8 mouse cellular contexts compared by ENCODE assay signal in genomic region chr12:76016123-76017101, GRCm38 (mm10).
DNase-seq lines count a peak whose midpoint lies in the region; ATAC-seq and TF ChIP-seq lines count a peak whose summit lies in the region.
"Had no signal": no experiment of that assay in that cellular context is flagged by ENCODE, and none has a peak within 500 bp of the region (broad histone marks: within the 10 kb centered on the region; RNA-seq: fewer than 3 reads in every experiment).

No protein-coding gene starts in this region.

- no peak overlapping the region for H3K27ac ChIP-seq in ES-E14 (ENCODE audit: insufficient read depth, low read depth, low read length, poor library complexity, severe bottlenecking)
- H3K27ac ChIP-seq in heart, embryonic 14.5 days (replicated peaks in 1 of 2; ENCODE audit: control insufficient read depth in 1 of 2, insufficient read depth in 1 of 2, low read depth in 2 of 2, low read length in 2 of 2) = no peak overlapping the region
- H3K27ac ChIP-seq in lung, embryonic 16.5 days (ENCODE audit: low read length) = peak overlapping the region; percentile 90

- 79% methylated on average over 14 of the region's 14 CpGs for WGBS in heart, embryonic 14.5 days
- WGBS in lung, embryonic 16.5 days = 77% methylated on average over 14 of the region's 14 CpGs

- no peaks in the 10 kb centered on the region for H3K36me3 ChIP-seq in ES-E14 (ENCODE audit: control insufficient read depth, insufficient read depth, low read length, poor library complexity, severe bottlenecking)
- H3K36me3 ChIP-seq in heart, embryonic 14.5 days (ENCODE audit: control insufficient read depth, insufficient read depth, low read length) = peaks cover 57% of the 10 kb centered on the region
- peaks cover 4% of the 10 kb centered on the region; the same call in 1 of the 2 replicates for H3K36me3 ChIP-seq in lung, embryonic 16.5 days (ENCODE audit: control insufficient read depth, insufficient read depth, low read length)

- peak; percentile 81 for DNase-seq in ES-E14 (ENCODE audit: low read depth, low spot score)
- DNase-seq in adrenal gland, postnatal 10 days = peak; percentile 89
- peak; percentile 77 for DNase-seq in embryo, embryonic 9.5 days (ENCODE audit: extremely low spot score)
- DNase-seq in layer of hippocampus, adult 18-20 months (ENCODE audit: low spot score in 2 of 2) = peak; percentile 48 to 82
- DNase-seq in spleen, adult 12 weeks (ENCODE audit: low spot score) = peak; percentile 50

- peaks cover 0 to 9% of the 10 kb centered on the region in 2 experiments; a peak in 1 of 4 replicates for H3K4me1 ChIP-seq in ES-E14 (ENCODE audit: control insufficient read depth in 2 of 2, insufficient read depth in 2 of 2, low read length in 2 of 2, poor library complexity in 1 of 2)
- no peaks in the 10 kb centered on the region for H3K4me1 ChIP-seq in heart, embryonic 14.5 days (ENCODE audit: control insufficient read depth in 2 of 2, insufficient read depth in 2 of 2, low read length in 2 of 2)
- H3K4me1 ChIP-seq in lung, embryonic 16.5 days (replicated peaks; ENCODE audit: control insufficient read depth, insufficient read depth, low read length) = peaks cover 3% of the 10 kb centered on the region

- H3K4me3 ChIP-seq in ES-E14 (ENCODE audit: insufficient read depth in 1 of 2, low read depth in 1 of 2, low read length in 2 of 2, poor library complexity in 1 of 2, severe bottlenecking in 1 of 2) = no peak overlapping the region
- no peak overlapping the region for H3K4me3 ChIP-seq in heart, embryonic 14.5 days (ENCODE audit: control insufficient read depth in 1 of 2, insufficient read depth in 1 of 2, low read depth in 1 of 2, low read length in 2 of 2)
- no peak overlapping the region for H3K4me3 ChIP-seq in lung, embryonic 16.5 days (ENCODE audit: low read length)
- H3K4me3 ChIP-seq: myocyte had no signal

- no peaks in the 10 kb centered on the region for H3K27me3 ChIP-seq in heart, embryonic 14.5 days (ENCODE audit: control insufficient read depth, insufficient read depth, low read length)
- H3K27me3 ChIP-seq in lung, embryonic 16.5 days (ENCODE audit: control insufficient read depth, insufficient read depth, low read depth, low read length) = no peaks in the 10 kb centered on the region

- H3K9me3 ChIP-seq in ES-E14 (ENCODE audit: control insufficient read depth, insufficient read depth, low read depth, low read length) = no peaks in the 10 kb centered on the region
- no peaks in the 10 kb centered on the region for H3K9me3 ChIP-seq in heart, embryonic 14.5 days (ENCODE audit: control insufficient read depth, low read length)
- H3K9me3 ChIP-seq in lung, embryonic 16.5 days (ENCODE audit: control insufficient read depth, low read length) = no peaks in the 10 kb centered on the region

- peak; percentile 61; the same call in 1 of the 2 replicates for ATAC-seq in heart, embryonic 14.5 days (ENCODE audit: insufficient number of reproducible peaks, insufficient read depth, low FRiP score, low read depth)
- ATAC-seq in lung, embryonic 16.5 days (ENCODE audit: low read depth) = peak; percentile 43

- H3K4me2 ChIP-seq in heart, embryonic 14.5 days (ENCODE audit: low read length) = no peak overlapping the region
- H3K4me2 ChIP-seq in lung, embryonic 16.5 days (ENCODE audit: low read depth, low read length) = no peak overlapping the region

- in situ Hi-C loops in ES-E14 (cut with MboI; ENCODE audit: low sequenced_read_pairs in 2 of 2, unreplicated experiment in 2 of 2) = loop anchor here (10.0 to 25.0 kb wide), 3 partner anchors 171 to 321 kb away; partner anchors contain the start of gene Esr2 (in 1 of the 2)

- no peak overlapping the region for H3K9ac ChIP-seq in ES-E14 (ENCODE audit: insufficient read depth, low read depth, low read length, poor library complexity, severe bottlenecking)
- no peak overlapping the region for H3K9ac ChIP-seq in heart, embryonic 14.5 days (ENCODE audit: low read length)
- H3K9ac ChIP-seq in lung, embryonic 16.5 days (ENCODE audit: low read length) = no peak overlapping the region; the same call in 1 of the 2 replicates

TF ChIP-seq in ES-E14, 5 proteins besides CTCF, POLR2A, EP300 and RAD21:
- TF ChIP-seq ZNF384 (IDR thresholded peaks at IDR 0.05; ENCODE audit: low read depth, low read length) (no peak), ZC3H11A (IDR thresholded peaks at IDR 0.05; ENCODE audit: borderline replicate concordance, low read depth, low read length) (no peak; the same call in 1 of the 2 replicates), HCFC1 (IDR thresholded peaks at IDR 0.05; ENCODE audit: borderline replicate concordance, insufficient read depth, low read length) (no peak), CHD2 (IDR thresholded peaks at IDR 0.05; ENCODE audit: low read depth, low read length) (no peak), MAFK (IDR thresholded peaks at IDR 0.05; ENCODE audit: insufficient read depth, low read depth, low read length) (no peak)
TF ChIP-seq in ES-E14: peak in this region for 0.
